Mouse (Mus musculus) hindbrain, embryonic 16.5 days (tissue): Measurements from ENCODE around the gene Fam19a5. TPM values are rescaled to one million over a fixed set of nuclear protein-coding genes. Genes with fewer than 3 reads are reported as not detected.

Experiments used
- ATAC-seq: fragments of 200-750 bp; cut with Nextera tagmentation; 2 replicates; pipeline ENCODE4 v1.8.0; 2017; ENCODE audit warnings: moderate TSS enrichment, moderate library complexity
- H3K27ac ChIP-seq: fragments of 300-500 bp; sonication (generic); 2 replicates; pipeline ENCODE4 v1.5.1; 2014; ENCODE audit warnings: low read depth, mild to moderate bottlenecking, control low read depth, low read length, moderate library complexity
- H3K27me3 ChIP-seq: fragments of 300-500 bp; sonication (generic); replicated peaks from 2 replicates; pipeline ENCODE4 v1.6.1; 2014; ENCODE audit warnings: low read length; ENCODE audit not compliant: control insufficient read depth, insufficient read depth
- H3K36me3 ChIP-seq: fragments of 300-500 bp; sonication (generic); 2 replicates; pipeline ENCODE4 v1.6.1; 2014; ENCODE audit warnings: mild to moderate bottlenecking, low read length, moderate library complexity, mixed read lengths; ENCODE audit not compliant: control insufficient read depth, insufficient read depth
- H3K4me1 ChIP-seq: fragments of 300-500 bp; sonication (generic); 2 replicates; pipeline ENCODE4 v1.6.1; 2014; ENCODE audit warnings: low read depth, low read length; ENCODE audit not compliant: control insufficient read depth, insufficient read depth
- H3K4me2 ChIP-seq: fragments of 300-500 bp; sonication (generic); 2 replicates; pipeline ENCODE4 v1.6.1; 2014; ENCODE audit warnings: mild to moderate bottlenecking, low read length, control low read depth, moderate library complexity
- H3K4me3 ChIP-seq: fragments of 300-500 bp; sonication (generic); 2 replicates; pipeline ENCODE4 v1.5.1; 2014; ENCODE audit warnings: mild to moderate bottlenecking, low read length, control low read depth, moderate library complexity
- H3K9ac ChIP-seq: fragments of 300-500 bp; sonication (generic); 2 replicates; pipeline ENCODE4 v1.6.1; 2014; ENCODE audit warnings: low read depth, mild to moderate bottlenecking, control low read depth, low read length, moderate library complexity
- H3K9me3 ChIP-seq: fragments of 300-500 bp; sonication (generic); 2 replicates; pipeline ENCODE4 v1.6.1; 2014; ENCODE audit warnings: mild to moderate bottlenecking, low read length, moderate library complexity; ENCODE audit not compliant: control insufficient read depth
- WGBS: fragments of 180-500 bp; shearing (Covaris S2); extraction: QIAGEN DNeasy Blood & Tissue Kit; methylation state at CpG from one replicate; pipeline ENCODE4 v1.1.7; 2014; 5-methylcytosine and 5-hydroxymethylcytosine counted together
- polyA plus RNA-seq: library from polyadenylated mRNA; unstranded; fragments of >200 nt; fragmentation: Nextera tagmentation; extraction: Ambion mirVana; gene quantifications from 2 replicates; pipeline ENCODE4 v1.2.1, GENCODE M21; 2015

Fam19a5 gene
- polyA plus RNA-seq, 1 experiment from 2014 or later: 28.3 TPM

GRCm38 (mm10) chr15:87698562-87699320, 154.6 kb downstream of the Fam19a5 start:
- H3K4me1 ChIP-seq: peaks cover 18% of the 10 kb centered on the region
- no peak for ATAC-seq
- no peaks in the 10 kb centered on the region for H3K27me3 ChIP-seq
- H3K27ac ChIP-seq: no peak overlapping the region
- WGBS: 42% methylated on average over 14 of the region's 14 CpGs
- H3K36me3 ChIP-seq: 0 out of 2 replicates have a peak, but pooled peaks cover 5% of the 10 kb centered on the region
- H3K9ac ChIP-seq: no peak overlapping the region
- peaks cover 3% of the 10 kb centered on the region; the same call in 1 of the 2 replicates for H3K9me3 ChIP-seq
- H3K4me3 ChIP-seq: no peak overlapping the region
- no peak overlapping the region for H3K4me2 ChIP-seq

- WGBS: 90% methylated on average over 1 of the region's 1 CpGs
- no peak overlapping the region for H3K9ac ChIP-seq
- peaks cover 9% of the 10 kb centered on the region for H3K4me1 ChIP-seq
- no peak overlapping the region for H3K4me2 ChIP-seq
- H3K9me3 ChIP-seq: peaks cover 3% of the 10 kb centered on the region; the same call in 1 of the 2 replicates
- no peak overlapping the region for H3K4me3 ChIP-seq
- no peak overlapping the region for H3K27ac ChIP-seq
- no peak for ATAC-seq
- H3K36me3 ChIP-seq: peaks cover 5% of the 10 kb centered on the region; the same call in 1 of the 2 replicates
- no peaks in the 10 kb centered on the region for H3K27me3 ChIP-seq
Observed at GRCm38 (mm10) chr15:87702821-87703220, 158.7 kb downstream of the Fam19a5 start.

GRCm38 (mm10) chr15:87703334-87703733, 159.2 kb downstream of the Fam19a5 start:
- H3K9ac ChIP-seq: no peak overlapping the region
- 91% methylated on average over 3 of the region's 3 CpGs for WGBS

GRCm38 (mm10) chr15:87711790-87712189, 167.7 kb downstream of the Fam19a5 start:
- no peak for ATAC-seq
- Histone ChIP-seq H3K36me3 (no peaks in the 10 kb centered on the region), H3K4me2 (no peak overlapping the region), H3K4me3 (no peak overlapping the region), H3K27ac (peak overlapping the region; percentile 72), H3K4me1 (peaks cover 18% of the 10 kb centered on the region), H3K9ac (no peak overlapping the region), H3K9me3 (no peaks in the 10 kb centered on the region), H3K27me3 (no peaks in the 10 kb centered on the region)
- WGBS: 57% methylated on average over 4 of the region's 4 CpGs

More at GRCm38 (mm10) chr15:87703334-87703733, 159.2 kb downstream of the Fam19a5 start:
- H3K36me3 ChIP-seq: peaks cover 5% of the 10 kb centered on the region; the same call in 1 of the 2 replicates
- H3K4me2 ChIP-seq: no peak overlapping the region
- peaks cover 5% of the 10 kb centered on the region for H3K4me1 ChIP-seq
- no peak for ATAC-seq
- H3K27me3 ChIP-seq: no peaks in the 10 kb centered on the region
- H3K9me3 ChIP-seq: peaks cover 3% of the 10 kb centered on the region; the same call in 1 of the 2 replicates
- H3K27ac ChIP-seq: no peak overlapping the region
- no peak overlapping the region for H3K4me3 ChIP-seq

DNA sequence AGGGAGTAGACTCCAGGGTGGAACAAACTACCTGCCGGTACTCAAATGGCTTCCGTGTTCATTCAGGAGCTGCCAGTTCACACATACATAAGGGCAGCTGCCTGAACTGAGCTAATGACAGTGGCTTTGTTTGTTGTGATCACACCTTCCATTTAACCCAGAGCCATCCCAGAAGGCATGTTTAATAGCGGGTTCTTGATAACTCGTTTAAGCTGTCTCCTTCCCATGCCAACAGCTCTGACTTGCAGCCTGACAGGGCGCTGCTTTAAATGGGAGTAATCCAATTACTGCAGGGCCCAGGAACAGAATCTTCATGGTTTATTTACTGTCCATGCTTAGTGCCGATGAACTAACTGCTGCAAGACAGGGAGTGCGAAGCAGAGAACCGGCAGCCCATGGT, 168.1 kb downstream of the Fam19a5 start:
- ATAC-seq: no peak
- 54% methylated on average over 8 of the region's 8 CpGs for WGBS
- Histone ChIP-seq H3K9ac (no peak overlapping the region), H3K9me3 (no peaks in the 10 kb centered on the region), H3K4me3 (no peak overlapping the region), H3K4me1 (peaks cover 18% of the 10 kb centered on the region), H3K4me2 (no peak overlapping the region), H3K27me3 (no peaks in the 10 kb centered on the region), H3K36me3 (no peaks in the 10 kb centered on the region), H3K27ac (peak overlapping the region; percentile 72)

DNA sequence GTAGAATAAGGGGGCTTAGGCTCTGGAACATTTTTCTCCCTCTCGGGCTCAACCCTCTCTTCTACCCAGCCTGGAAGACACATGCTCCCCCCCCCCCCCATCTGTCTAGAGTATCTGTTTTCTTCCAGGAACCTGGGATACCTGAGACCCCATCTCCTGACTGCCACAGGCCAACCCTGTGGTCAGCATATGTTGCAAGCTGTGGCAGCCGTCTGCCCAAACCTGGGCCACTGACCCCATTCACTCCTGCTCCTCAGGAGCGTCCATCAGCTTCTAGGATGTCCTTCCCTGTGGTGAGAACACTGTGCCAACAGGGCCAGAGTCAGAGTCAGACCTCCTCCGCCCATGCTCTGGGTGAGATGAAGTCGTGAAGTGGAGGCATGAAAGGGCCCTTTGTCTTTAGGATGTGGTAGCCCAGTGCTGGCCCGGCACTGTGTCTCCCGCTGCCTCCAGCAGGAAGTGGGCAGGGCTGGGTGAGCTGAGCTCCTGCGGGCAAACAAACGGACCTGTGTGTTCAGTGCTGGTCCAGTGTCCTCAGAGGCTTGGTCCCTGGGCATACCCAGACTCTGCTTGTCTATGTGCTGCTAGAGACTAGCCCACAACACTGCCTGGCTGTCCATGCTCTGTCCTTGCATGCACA, 171.1 kb downstream of the Fam19a5 start:
- H3K4me1 ChIP-seq: peaks cover 18% of the 10 kb centered on the region
- H3K9me3 ChIP-seq: no peaks in the 10 kb centered on the region
- H3K36me3 ChIP-seq: no peaks in the 10 kb centered on the region
- H3K4me2 ChIP-seq: no peak overlapping the region
- H3K27me3 ChIP-seq: no peaks in the 10 kb centered on the region
- H3K9ac ChIP-seq: no peak overlapping the region
- no peak overlapping the region for H3K4me3 ChIP-seq
- WGBS: 45% methylated on average over 9 of the region's 9 CpGs
- peak; percentile 86 for ATAC-seq
- peak overlapping the region; percentile 56; the same call in 1 of the 2 replicates for H3K27ac ChIP-seq

- 0 out of 2 replicates have a peak, but pooled peaks cover 5% of the 10 kb centered on the region for H3K36me3 ChIP-seq
- H3K27ac ChIP-seq: no peak overlapping the region
- no peaks in the 10 kb centered on the region for H3K9me3 ChIP-seq
- no peak for ATAC-seq
- H3K4me2 ChIP-seq: no peak overlapping the region
- no peaks in the 10 kb centered on the region for H3K27me3 ChIP-seq
- H3K9ac ChIP-seq: no peak overlapping the region
- 47% methylated on average over 5 of the region's 5 CpGs for WGBS
- H3K4me3 ChIP-seq: no peak overlapping the region
- peaks cover 8% of the 10 kb centered on the region; the same call in 1 of the 2 replicates for H3K4me1 ChIP-seq
Observed at GRCm38 (mm10) chr15:87717056-87717455, 173.0 kb downstream of the Fam19a5 start.

GRCm38 (mm10) chr15:87723455-87723986, 179.4 kb downstream of the Fam19a5 start:
- no peaks in the 10 kb centered on the region for H3K9me3 ChIP-seq
- no peak overlapping the region for H3K27ac ChIP-seq
- ATAC-seq: no peak
- H3K4me1 ChIP-seq: peaks cover 5% of the 10 kb centered on the region
- no peak overlapping the region for H3K4me2 ChIP-seq
- 66% methylated on average over 5 of the region's 5 CpGs for WGBS
- H3K4me3 ChIP-seq: no peak overlapping the region
- H3K27me3 ChIP-seq: no peaks in the 10 kb centered on the region
- no peak overlapping the region for H3K9ac ChIP-seq
- 0 out of 2 replicates have a peak, but pooled peaks cover 5% of the 10 kb centered on the region for H3K36me3 ChIP-seq
